Mouse (Mus musculus): Measurements from ENCODE around the gene Cep19.
"Not testable (repeated sequence)": the region's sequence is repeated elsewhere in the genome, so short reads cannot be mapped to it uniquely, and the experiment has no call there.

Gene Cep19

DNA sequence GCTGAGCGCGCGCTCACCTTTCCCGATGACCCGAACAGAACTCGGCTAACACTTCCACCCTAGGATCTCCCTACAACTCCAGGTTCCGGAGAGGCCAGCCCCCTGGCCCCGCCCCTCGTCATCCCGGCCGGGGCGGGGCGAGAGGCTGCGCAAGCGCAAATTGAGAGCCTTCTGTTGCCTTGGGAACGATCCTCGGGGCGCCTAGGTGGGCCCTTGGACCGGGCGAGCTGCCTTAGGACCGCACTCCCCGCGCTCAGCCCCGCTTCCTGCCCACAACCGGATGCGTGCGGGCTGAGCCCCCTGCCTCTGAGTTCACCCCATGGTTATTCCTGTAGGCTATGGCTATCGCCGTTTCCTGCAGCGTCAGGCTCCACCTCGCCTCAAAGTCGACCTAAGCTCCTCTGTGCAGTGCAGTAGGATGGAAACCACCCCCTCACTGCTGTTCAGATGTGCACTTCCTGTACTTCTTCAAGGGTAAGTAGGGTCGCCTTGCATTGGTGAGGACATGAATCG, at the start of gene Cep19, which contains the start of gene Pigx:
TSS of gene Cep19 (plus strand) at position 163 of the 513 bp plus-strand sequence.
TSS of gene Pigx (minus strand) at position 103 of the 513 bp plus-strand sequence.
- peak; percentile 64 to 87 for DNase-seq (ENCODE audit: low spot score in 2 of 2)

DNA sequence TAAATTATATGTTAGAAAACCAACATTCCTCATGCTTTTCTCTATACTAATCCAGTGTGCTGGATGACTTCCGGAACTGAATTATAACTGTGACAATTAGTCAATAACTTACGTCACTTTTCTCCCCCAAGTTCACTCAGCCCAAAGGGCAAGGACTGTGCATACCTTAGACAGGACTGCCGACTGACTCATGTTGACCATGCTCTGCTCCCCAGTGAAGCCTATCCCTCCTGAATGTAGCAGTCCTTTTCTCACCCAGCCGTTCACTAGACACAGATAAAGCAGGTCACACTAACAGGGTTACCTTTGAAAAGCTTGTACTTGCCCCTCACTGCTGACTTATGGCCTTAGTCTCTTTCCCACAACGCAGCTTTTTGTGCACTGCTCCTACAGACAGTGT, 40.8 kb upstream of the Cep19 start:
- DNase-seq (ENCODE audit: low spot score in 2 of 2): no peak

DNA sequence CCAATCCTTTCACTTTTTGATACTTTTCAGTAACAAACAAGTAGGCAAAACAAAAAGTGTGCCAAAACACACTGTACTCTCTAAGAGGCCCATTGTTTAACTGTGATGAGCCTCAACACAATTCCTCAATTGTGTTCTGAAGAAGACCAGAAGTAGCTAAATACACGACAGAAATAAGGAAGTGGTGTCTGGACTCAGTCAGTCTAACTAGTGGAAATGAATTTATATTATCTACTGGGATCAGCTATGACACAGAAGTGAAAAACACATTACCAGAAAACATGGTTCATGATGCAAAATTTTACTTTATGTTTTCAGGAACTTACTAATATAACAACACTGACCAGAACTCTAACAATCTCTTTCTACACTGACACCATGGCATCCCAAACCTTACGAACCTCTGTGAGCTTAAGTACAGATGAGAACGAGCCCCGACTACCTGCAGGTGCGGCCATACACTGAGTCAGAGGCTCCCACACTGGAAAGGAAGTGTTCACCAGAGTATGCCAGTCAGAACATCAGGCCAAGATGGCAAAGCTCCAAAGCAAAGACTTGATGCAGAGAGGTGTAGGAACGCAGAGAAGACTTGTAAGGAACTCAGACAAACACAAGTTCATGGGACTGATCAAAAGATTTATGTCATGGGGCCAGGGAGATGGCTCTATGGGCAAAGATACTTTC, 39.6 kb upstream of the Cep19 start:
- no peak for DNase-seq (ENCODE audit: low spot score in 2 of 2)

- DNase-seq (ENCODE audit: low spot score in 2 of 2): no peak
Observed at GRCm38 (mm10) chr16:32062226-32062625, 37.4 kb upstream of the Cep19 start.

GRCm38 (mm10) chr16:32063900-32064299, 35.7 kb upstream of the Cep19 start:
- DNase-seq (ENCODE audit: low spot score in 2 of 2): no peak

DNA sequence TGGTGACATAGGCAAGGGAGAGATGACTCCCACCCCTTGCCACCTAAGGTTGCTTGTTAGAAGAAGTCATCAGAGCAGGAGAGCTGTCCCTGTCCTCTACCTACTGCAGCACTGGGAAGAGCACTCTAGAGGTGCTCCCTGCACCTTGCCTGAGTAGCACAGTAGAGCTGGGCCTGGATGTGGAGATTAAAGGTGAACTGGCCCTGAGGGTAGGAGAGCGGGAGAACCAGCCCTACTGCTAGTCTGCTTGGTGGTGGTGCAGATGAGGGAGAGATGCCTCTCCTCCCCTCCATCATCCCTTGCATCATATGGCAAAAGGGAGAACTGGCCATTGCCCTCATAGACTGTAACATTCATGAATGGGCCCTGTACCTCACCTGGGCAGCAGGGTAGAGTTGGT, 32.7 kb upstream of the Cep19 start:
- DNase-seq (ENCODE audit: low spot score in 2 of 2): no peak

- DNase-seq (ENCODE audit: low spot score in 2 of 2): no peak
Observed at GRCm38 (mm10) chr16:32068389-32069300, 31.0 kb upstream of the Cep19 start.

GRCm38 (mm10) chr16:32070070-32070469, 29.5 kb upstream of the Cep19 start:
- DNase-seq (ENCODE audit: low spot score in 2 of 2): not testable (repeated sequence)

- DNase-seq (ENCODE audit: low spot score in 2 of 2): no peak
Observed at GRCm38 (mm10) chr16:32075762-32076161, 23.8 kb upstream of the Cep19 start.

GRCm38 (mm10) chr16:32076406-32076805, 23.2 kb upstream of the Cep19 start:
- DNase-seq (ENCODE audit: low spot score in 2 of 2): no peak

DNA sequence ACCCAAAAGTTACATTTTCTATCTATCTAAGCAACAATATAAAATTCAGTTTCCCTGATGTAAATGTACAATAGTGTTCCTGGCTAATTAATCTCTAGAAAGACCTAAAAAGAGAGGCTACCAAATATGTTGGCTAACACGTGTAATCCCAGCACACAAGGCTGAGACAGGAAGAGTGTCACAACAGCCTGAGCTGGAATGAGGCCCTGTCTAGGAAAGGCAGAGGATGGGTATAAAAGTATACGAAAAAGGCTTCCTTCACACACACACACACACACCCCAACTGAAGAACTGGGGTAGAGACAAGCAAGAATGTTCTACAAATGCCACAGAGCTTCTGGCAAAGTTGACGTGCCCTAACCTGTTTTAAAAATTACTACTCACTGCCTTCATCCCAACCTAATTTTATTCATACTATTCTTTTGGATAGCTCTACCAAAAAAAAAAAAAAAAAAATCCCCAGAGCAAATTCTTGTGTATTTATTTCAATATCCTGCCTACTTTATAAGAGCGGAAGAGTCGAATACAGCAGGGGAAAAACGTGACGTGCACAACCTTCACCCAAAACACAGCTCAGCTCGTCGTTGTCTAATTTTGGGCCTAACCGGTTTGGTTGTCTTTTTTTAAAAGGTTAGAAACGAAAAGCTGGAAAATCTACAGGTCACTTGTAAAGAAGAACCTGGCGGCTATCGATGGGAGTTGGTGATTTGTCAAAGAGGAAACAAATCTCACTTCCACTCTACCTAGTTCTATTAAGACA, 21.8 kb upstream of the Cep19 start:
- no peak for DNase-seq (ENCODE audit: low spot score in 2 of 2)

- peak in 1 of 2 experiments; percentile 37 for DNase-seq (ENCODE audit: low spot score in 2 of 2)
Observed at GRCm38 (mm10) chr16:32078408-32078990, 21.1 kb upstream of the Cep19 start.

GRCm38 (mm10) chr16:32078991-32079511, 20.5 kb upstream of the Cep19 start, which contains the start of gene Pak2:
Gene Pak2, minus strand, starts transcription at chr16:32079342.
- peak; percentile 65 to 88 for DNase-seq (ENCODE audit: low spot score in 2 of 2)

DNA sequence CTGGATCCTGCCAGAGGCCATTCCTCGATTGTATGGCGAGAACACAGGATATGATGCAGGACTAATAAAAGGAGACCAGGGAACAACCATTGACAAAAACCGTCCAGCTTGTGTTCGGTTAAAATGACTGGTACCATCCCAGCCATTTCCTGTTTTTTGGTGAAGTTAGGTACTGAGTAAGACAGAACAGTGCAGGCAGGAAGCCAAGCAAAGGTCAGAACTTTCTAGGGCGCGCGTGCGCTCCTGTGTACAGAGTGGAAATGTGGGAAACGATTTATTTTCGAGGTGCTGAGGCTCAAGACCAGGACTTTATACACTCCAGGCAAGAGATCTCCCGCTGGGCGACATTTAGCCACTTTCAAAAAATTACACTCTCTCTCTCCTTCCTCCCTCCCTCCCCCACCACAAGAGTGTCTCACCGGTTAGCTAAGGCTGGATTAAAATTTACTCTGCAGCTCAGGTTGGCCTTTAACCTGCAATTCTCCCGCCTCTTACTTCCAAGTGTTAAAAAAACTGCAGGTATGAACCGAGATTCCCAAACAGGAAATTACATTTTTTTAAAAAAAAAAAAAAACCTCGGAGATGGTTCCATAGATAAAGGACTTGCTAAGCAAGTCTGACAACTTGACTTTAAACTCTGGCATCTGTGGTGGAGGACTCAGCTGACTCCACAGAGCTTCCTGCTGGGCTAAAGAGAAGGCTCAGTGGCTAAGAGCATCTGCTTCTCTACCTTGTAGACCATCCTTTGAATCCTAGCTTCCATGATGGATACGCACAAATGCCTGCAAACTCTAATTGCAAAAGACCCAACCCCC, 11.8 kb upstream of the Cep19 start:
- no peak for DNase-seq (ENCODE audit: low spot score in 2 of 2)

GRCm38 (mm10) chr16:32091466-32091865, 8.1 kb upstream of the Cep19 start:
- no peak for DNase-seq (ENCODE audit: low spot score in 2 of 2)

DNA sequence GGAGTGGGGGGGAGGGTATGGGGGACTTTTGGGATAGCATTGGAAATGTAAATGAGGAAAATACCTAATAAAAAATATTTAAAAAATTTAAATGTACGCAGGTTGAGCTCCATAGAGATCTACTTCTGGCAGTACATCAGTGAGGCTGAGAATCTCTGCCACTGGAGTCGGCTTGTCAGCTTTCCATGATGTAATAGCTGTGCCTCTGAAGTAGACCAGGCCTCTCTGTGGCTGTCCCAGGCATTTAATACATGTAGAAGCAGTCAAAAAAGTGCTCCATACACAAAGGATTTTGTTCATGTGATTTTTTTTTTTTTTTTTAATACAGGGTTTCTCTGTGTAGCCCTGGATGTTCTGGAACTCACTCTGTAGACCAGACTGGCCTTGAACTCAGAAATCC, 1.8 kb upstream of the Cep19 start:
- DNase-seq (ENCODE audit: low spot score in 2 of 2): not testable (repeated sequence)

- DNase-seq (ENCODE audit: low spot score in 2 of 2): no peak
Observed at GRCm38 (mm10) chr16:32098897-32099637, 533 bp upstream of the Cep19 start.

- no peak for DNase-seq (ENCODE audit: low spot score in 2 of 2)
Observed at GRCm38 (mm10) chr16:32102295-32102694, 2.7 kb downstream of the Cep19 start.

DNA sequence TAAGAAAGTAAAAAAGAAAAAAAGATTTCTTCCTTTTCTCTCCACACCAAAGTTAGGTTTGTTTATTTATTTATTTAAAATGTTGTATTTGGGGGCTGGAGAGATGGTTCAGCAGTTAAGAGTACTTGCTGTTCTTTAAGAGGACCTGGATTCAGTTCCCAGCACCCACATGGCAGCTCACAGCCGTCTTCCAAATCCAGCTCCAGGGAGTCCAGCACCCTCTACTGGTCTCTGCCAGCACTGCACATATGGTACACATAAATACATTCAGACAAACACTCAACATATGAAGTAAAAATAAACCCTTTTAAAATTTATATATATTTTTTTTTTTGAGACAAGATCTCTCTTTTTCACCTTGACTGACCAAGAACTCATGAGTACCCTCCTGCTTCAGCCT, 6.1 kb downstream of the Cep19 start:
- DNase-seq (ENCODE audit: low spot score in 2 of 2): no peak
